Mouse (Mus musculus): ENCODE data around the gene C5ar2. TPM values are rescaled to one million over a fixed set of nuclear protein-coding genes. Genes with fewer than 3 reads are reported as not detected.
"Not testable (repeated sequence)": the region's sequence is repeated elsewhere in the genome, so short reads cannot be mapped to it uniquely, and the experiment has no call there.

C5ar2 gene
- under 1 TPM; 0.13 to 0.23 TPM for total RNA-seq (2021)
- long read RNA-seq, experiment 1: 0 reads
- long read RNA-seq, experiment 2: 0 reads

DNA sequence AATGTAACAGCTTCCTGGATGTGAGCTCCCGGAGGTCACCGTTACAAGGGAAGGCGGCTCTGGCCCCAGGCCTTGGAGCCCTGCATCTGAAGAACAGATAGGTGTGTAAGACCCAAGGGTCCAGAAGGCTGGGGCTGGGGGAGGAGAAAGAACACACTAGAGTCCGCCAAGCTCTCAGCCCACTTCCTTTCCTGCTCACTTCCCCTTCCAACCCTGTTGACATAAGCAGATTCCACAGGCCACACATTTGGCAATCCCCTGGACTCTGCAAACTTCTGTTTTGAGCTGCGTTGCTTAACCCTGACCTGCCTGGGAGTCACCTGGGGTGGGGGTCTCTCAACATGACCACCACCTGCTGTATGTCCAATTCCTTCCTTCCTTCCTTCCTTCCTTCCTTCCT, at the start of gene C5ar2:
TSS of gene C5ar2 (minus strand) at position 88 of the 400 bp plus-strand sequence.
- no peak for DNase-seq

DNA sequence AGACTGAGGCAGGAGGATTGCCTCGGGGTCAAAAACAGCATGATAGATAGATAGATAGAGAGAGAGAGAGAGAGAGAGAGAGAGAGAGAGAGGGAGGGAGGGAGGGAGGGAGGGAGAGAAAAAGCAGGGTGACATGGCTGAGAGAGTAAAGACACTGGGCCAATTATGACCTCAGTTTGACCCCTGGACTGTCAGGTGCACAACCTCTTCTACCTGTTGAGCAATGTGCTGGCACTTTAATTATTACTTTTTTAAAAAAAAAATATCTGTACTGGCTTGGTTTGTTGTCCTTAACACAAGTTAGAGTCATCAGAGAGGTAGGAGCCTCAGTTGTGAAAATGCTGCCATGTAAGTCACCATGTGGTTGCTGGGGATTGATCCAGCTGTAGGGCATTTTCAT, 43.8 kb upstream of the C5ar2 start:
- DNase-seq: no peak

DNA sequence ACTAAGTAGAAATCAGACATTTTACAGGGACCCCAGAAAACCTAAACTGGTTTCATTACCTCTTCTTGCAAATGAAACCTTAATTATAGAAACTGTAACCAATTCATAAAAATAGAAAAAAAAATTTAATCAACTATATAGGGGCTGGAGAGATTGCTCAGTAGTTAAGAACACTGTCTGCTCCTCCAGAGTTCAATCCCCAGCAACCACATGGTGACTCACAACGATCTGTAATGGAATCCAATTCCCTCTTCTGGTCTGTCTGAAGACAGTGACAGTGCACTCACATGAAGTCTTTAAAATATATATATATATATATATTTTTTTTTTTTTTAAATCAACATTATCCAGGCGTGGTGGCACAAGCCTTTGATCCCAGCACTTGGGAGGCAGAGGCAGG, 43.1 kb upstream of the C5ar2 start:
- no peak for DNase-seq

DNA sequence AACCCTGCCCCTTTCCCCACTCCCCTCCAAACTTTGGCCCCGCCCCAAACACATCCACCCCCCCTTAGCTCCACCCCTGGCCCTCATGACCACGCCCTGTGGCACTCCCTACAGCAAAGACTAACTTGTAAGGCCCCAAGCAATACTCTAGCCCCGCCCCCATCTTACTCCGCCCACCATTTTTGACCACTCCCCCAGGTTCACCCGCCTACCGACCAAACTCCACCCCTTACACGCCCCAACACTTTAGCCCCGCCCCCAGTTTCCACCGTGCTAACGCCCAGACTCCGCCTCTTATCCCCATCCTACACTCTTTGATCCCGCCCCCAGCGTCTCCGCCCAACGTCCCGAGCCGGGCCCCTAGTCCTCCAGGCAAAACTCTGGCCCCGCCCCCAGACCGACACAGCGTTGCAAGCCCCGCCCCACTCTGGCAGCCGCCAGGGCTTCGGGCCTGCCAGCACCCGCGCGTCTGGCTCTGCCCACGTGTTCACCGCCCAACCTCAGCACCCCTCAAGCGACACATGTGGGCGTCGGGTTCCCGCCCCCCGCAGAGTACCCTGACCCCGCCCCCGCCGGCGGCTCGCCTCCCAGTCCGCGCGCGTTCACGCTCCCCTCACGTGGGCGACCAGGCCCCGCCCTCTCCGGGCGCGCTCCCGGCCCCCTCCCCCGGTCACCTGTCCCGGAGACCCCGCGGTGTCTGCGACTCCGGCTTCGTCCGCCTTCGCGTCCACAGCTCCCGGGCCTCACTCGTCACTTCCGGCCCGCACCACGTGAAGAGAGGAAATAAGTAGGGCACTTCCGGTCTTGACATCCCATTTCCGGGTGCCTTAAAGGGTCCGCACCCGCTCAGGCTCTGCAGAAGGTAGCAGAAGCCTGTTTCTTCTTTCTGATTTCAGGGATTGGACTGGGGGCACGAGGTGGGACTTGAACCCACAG, 42.3 kb upstream of the C5ar2 start, which contains the start of gene Ccdc9:
TSS of gene Ccdc9 (minus strand) at position 770 of the 936 bp plus-strand sequence.
- peak; percentile 99 for DNase-seq

DNA sequence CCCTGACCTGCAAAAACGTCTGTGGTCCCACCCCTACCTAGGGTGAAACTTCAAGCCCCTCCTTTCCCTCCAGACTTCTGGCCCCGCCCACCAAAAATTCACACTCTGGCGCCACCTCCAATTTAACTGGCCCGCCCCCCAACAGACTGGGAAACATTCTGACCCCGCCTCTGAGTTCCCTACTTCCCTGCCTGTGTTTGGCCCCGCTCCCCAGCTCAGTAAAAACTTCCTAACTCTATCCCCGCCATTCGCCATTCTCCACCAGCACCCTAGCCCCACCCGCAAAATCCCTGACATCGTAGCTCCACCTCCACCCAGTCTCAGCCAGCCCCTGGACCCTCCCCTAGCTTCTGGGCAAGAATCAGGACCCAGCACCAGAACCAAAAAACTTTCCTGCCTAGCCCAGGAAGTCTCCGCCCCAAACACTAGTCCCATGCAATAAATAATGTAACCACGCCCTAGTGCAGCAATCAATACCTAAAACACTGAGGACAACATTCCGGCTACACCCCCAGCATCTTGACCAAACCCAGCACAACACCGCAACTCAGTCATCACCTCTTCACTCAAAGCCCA, 41.6 kb upstream of the C5ar2 start:
- peak; percentile 86 for DNase-seq

DNA sequence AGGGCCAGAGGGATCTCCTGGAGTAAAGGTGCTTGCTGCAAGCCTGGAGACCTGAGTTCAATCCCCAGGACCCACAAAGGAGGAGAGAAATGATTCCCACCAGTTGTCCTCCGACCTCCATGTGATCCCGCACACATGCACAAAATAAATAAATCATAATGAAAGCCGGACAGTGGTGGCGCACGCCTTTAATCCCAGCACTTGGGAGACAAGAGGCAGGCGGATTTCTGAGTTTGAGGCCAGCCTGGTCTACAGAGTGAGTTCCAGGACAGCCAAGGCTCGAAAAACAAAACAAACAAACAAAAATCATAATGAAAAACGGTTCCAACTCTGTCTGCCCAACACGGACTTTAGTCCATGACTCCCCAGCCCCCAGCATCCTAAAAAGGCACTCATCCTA, 41.0 kb upstream of the C5ar2 start:
- DNase-seq: no peak

DNA sequence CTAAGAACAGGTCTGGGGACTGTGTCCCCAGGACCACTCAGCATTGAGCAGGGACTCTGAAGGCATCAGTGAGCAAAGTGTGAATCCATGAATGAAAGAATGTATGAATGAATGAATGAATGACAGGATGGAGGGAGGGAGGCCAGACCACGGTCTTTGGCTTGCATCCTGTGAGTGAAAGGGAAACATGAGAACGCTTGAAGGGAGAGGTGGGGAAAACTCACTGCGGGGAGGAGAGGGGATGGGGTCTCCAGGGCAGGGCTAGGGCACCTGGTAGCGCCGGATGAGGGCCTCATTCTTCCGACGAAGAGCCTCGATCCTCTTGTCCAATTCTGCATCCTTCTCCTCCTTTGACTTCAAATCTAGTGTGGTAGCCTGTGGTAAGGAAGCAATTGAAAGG, 40.0 kb upstream of the C5ar2 start:
- no peak for DNase-seq

DNA sequence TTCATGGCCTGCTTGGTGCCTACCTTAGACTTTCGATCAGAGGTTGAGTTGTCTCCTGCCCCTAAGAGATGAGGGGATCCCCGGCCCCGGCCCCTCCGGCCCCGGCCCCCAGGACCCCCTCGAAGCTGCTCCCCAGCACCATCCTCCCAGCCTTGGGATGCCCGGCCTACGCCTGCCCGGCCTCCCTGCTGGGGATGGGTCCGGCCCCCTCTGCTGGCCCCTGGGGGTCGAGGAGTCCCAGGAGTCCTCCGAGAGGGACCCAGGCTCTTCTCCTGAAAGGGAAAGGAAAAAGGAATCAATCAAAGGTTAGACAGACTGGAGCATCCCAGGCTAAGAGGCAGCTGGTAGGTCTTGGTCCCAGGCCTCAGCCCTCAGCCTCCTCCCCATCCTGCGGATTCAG, 38.4 kb upstream of the C5ar2 start:
- DNase-seq: no peak

DNA sequence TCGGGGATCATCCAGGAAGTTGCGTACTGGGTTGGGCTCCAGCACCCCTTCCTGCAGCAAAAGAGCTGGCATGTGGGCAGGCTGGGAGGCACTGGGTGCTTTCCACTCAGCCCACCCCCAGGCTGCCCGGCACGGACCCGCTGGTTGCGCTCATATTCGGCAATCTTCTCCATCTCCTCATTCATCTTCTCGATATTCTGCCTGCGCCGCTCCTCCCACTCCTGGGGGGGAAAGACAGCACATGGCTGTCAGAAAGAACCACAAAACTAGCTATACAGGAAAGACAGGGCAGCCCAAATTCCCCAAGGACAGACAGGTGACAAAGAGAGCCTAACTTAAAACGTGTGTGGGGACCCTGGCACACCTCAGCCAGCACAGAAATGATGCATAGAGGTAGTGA, 36.8 kb upstream of the C5ar2 start:
- DNase-seq: no peak

DNA sequence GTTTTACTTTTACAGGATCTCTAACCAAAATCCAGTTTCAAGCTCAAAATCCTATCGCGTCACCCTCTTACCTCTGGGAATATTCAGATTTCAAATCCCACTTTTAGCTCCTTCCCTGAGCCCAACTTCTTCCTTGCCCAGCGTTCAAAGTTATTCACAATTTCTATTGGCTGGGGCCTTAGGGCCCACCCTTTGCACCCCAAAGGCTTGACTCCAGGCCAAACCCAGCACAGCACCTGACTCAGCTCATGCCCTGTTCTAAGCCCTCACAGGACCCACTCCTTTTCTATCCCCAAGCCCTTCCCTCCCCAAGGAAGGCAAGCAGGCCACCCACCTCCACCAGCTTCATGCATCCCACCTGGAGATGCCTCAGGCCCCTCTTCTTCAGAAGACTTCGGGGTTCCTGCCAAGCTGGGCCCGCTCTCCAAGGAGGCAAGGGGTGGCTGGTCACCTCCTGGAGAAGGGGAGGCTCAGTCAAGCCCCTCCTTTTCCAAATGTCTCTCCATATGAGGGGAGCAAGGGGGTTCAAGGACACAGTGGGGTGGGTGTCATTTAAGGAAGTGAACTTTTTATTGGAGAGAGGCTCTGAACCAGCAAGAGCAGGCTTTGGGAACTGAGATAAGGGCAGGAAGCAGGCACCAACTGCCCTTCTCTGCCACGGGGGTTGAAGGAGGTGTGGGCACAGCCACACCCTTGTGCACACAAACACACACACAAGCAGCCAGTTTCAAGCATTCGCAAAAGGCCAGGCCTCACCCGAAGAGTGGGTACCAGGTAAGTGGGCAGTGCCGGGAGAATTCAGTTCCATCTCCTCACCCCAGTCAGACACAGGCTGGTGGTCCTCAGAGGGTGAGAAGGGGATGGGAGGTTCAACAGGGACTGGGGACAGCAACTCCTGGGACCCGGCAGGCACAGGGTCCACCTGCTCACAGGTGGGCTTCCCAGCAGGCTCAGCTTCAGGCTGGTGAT, 31.3 kb upstream of the C5ar2 start:
- DNase-seq: no peak

DNA sequence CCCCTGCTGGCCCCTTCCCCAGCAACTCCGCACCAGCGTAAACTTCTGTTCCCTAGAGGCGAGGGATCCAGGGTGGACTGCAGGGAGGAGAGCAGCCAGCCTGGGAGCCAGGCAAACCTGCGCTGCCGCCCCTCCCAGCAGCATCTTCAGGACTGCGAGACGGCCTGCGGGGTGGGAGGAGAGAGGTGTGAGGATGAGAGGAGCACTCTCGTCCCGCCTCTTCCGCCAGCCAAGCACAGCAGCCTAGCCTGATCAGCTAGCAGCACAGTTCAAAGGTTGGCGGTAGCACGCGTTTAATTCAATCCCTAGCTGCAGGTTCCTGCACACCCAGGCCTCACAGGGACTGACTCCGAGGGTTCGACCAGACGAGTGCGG, 29.8 kb upstream of the C5ar2 start:
- peak; percentile 75 for DNase-seq

DNA sequence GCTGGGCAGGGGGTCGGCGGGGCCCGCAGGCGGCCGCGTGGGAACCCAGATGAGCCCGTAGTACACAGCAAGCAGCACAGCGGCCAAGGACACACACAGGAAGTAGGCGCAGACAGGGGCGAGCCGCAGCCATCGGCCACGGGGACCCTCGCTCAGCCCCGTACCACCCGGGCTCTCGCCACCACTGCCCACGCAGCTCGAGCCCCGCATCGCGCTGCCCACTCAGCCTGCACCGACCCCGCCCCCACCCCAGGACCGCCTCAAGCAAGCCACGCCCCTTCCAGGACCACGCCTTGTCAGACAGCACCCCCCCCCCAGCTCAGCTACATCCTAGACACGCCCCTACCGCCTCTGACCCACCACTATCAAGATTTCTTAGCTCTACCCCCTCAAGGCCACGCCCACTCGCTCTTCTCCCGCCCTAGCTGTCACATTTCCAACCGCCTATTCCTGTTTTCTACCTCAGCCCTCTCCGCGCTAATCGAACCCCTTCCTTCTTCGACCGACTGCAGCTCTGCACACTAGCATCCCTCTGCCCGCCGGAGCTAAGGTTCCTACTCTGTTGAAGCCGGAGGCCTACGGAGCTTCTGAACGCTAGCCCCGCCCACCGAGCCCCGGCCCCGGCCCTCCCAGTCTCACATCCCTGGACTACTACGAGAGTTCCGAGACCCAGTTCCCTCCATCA, 29.3 kb upstream of the C5ar2 start, which contains the start of gene Inafm1:
TSS of gene Inafm1 (minus strand) at position 537 of the 685 bp plus-strand sequence.
- peak; percentile 82 for DNase-seq

DNA sequence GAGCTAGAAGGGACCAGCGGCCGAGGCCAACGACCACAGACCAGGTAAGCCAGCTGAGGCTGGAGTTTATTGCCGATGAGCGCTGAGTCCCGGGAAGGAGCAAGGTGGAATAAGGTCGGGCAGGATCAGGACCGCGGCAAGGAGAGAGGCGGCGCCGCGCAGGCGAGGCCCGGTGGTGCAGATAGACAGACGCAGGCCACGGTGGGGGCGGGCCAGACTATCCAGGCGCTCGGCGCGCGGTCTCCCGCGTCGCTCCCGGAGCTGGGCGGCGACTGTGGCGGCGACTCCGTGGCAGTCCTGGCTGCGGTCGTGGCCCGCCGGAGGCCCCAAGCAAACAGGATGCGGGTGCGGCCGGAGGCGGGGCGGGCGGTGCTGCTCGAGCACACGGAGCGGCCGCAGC, 28.7 kb upstream of the C5ar2 start:
- peak; percentile 44 for DNase-seq

DNA sequence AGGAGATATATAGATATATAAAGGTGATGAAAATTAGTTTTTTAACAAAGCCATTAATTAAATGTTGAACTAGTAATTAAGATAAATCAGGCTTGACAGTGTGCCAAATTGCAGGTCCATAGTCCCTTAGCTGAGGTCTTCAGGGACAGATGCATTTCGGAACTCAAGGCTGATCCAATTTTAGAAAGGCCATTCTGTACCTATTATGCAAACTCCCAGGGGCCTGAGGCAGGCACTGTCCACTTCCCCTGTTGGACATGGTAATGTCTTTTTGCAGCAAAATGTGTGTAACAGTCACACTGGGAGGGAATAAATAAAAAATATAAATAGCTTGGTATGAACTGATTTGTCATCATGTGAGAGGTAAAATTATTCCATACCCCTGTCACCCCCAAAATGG, 27.2 kb upstream of the C5ar2 start:
- no peak for DNase-seq

DNA sequence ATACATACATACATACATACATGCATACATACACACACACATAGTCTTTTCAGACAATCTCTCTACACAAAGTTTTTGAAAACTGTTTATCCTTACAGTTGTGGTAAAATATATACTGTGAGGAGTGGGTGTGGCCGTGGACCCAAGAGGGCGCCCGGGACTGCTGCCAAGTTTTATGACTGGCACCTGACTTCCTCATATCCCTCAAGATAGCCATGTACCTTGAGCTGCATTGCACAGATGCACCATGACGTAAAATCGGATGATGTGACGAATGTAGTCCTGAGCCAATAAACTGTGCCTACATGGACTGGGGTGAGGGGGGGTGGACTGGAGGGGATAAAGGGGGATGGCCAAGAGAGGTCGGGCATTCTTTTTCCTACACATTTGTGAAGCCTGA, 22.6 kb upstream of the C5ar2 start:
- not testable (repeated sequence) for DNase-seq

DNA sequence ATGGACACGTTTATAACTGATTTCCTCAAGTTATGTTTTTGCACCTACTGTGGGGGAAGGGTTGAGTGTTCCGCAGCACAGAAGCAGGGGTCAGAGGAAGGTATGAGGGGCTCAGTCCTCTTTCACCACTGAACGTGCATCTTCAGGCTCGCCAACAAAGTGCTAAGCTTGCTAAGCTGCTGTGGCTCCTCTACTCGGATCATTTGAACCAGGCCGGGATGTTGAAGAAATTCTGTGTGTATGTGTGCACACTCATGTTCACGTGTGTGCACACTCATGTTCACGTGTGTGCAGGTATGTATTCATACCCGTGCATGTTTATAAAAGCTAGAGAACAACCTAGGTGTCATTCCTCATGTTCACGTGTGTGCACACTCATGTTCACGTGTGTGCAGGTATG, 21.9 kb upstream of the C5ar2 start:
- DNase-seq: no peak

DNA sequence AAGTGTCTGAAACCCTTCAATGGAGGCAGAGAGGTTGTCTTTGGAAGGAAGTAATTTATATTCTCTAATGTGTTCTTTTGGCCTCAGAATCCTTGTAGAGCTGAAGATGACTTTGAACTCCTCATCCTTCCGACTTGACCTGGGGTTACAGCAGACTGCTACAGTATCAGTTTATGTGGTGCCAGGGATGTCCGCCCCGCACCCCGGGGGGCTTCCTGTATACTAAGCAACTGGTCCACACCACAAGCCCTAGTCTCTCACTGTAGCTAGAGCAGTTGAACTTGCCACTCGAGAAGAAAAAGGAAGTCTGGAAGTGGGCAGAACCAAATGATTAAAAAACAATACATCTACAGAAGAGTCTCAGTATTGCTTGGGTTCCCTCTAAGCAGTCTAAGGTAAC, 19.9 kb upstream of the C5ar2 start:
- no peak for DNase-seq

DNA sequence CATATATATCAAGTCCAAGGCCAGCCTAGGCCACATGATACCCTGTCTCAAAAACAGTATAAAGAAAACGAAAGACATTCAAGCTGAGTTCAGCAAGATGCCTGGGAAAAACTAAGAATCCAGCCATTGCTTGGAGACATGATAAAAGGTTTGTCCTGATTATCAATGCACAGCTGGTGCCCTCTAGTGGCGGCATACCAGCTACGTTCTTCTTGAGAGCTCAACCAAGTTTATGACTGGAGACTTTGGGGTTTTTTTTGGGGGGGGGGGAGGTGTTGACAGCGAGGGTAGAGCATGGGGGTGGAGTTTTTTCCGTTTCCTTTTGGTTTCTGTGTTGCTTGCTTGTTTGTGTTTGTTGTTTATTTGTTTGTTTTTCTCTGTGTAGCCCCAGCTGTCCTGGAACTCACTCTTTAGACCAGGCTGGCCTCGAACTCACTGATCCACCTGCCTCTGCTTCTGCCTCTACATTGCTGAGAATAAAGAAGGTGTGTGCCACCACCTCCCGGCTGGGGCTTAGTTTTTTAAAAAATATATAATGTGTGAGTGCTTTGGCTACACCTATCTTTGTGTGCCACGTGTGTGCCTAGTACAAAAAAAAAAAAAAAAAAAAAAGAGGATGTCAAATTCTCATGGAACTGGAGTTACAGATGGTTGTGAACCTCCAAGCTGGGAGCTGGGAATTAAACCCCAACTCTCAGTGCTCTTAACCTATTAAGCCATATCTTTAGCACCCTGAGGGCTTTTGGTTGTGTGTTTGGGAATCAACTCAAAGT, 19.2 kb upstream of the C5ar2 start:
- peak; percentile 39 for DNase-seq

DNA sequence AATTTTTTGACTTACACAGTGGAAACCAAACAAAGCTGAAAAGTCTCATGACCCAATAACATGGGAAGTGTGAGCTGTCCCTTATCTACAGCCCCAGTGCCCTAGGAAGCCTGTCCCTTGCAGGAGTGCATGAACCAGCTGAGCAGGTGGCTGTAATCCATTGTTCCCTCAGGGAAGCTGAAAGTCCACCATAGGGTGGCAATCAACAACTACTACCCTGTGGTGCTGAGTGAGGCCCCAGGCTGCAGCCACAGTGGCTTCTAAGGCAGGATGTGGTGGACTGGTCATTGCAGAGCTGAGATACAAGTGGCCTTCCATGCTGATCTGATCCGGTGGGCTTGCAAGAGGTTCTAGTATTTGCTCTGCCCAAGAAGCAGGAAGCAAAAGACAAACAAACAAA, 17.1 kb upstream of the C5ar2 start:
- no peak for DNase-seq

DNA sequence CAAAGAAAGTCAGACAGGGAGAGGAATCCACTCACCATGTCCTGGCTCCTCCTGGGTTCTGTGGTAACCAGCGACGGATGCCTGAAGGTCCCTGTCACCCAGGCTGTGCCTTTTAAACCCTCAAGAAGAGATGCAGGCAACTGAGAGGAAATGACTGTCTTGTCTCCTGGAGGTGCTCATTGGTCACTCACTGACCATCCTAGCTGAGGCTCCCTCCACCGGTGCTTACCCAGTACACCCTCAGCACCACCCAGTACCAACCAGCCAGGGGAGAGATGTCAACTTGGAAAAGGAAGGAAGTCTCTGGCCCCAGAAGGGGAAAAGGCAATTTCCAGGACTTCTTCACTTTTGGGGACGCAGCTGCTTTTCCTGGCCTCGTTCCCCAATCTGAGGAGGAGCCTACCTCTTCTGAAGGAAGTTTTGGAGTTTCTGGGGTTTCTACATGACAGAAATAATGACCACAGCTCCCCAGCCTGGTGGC, 15.2 kb upstream of the C5ar2 start, which contains the start of gene C5ar1:
TSS of gene C5ar1 (minus strand) at position 431 of the 481 bp plus-strand sequence.
- DNase-seq: no peak

DNA sequence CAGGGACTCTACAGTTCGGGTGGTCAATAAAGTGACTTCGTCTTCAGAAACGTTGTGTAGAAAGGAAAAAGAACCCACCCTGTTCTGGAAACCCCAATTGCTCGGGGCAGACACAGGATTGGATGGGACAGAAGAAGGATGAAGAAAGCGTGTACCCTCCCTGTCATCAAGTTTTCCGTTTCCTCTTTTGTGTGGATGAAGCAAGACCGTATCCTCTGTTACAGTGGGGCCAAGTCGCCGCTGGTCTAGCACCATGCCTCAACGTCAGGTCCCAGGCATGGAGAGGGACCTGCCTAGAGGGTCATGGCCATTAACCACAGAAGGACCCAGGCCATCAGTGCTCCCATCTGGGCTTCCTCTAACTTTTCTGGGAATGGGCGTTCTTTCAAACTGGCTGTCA, 13.9 kb upstream of the C5ar2 start:
- no peak for DNase-seq
